29 mouse cellular contexts compared by ENCODE assay signal in the genomic region with DNA sequence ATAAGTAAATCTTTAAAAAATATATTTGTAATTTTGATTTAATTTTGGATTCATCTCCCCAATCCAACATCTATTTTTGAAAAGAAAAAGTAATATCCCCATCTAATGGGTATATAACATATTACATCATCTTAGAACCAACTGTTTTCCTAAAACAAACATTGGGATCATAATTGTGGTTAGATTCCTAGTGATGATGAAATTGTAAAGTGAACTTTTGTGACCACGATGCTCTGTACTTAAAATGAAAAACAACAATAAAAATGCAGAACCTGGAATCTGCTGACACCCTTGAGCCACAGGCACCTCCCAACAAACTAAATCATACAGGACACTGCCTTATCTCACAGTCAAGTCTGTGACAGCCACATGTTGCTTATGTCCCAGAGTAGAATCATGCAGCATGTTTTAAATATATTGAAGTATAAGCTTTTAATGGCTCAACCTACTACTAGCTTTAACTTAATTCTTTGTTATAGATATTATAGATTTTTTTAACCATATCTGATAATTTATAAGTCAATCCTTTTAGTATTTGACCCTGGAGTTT. TPM values are rescaled to one million over a fixed set of nuclear protein-coding genes. Genes with fewer than 3 reads are reported as not detected.
"Had no signal": no experiment of that assay in that cellular context is flagged by ENCODE, and none has a peak within 500 bp of the region (broad histone marks: within the 10 kb centered on the region; RNA-seq: fewer than 3 reads in every experiment).

No protein-coding gene starts in this region.

- H3K36me3 ChIP-seq: heart, embryonic 15.5 days; hindbrain, embryonic 13.5 days; hindbrain, embryonic 15.5 days; kidney, embryonic 15.5 days; limb, embryonic 13.5 days; limb, embryonic 15.5 days; liver, embryonic 12.5 days had no signal

- H3K4me3 ChIP-seq: gastrocnemius, adult 2 months; heart, adult 2 months; heart, embryonic 13.5 days; heart, embryonic 15.5 days; hindbrain, embryonic 13.5 days; hindbrain, embryonic 15.5 days; kidney, embryonic 15.5 days; limb, embryonic 13.5 days; limb, embryonic 15.5 days; liver, embryonic 12.5 days had no signal

- DNase-seq: gastrocnemius, adult 2 months; gastrocnemius, postnatal 10 days; gastrocnemius, postnatal 36 days; heart, adult 2 months; heart, postnatal 14 days; heart, postnatal 36 days; kidney, adult 11 months; kidney, adult 2 months; kidney, adult 9 months; kidney, postnatal 14 days; kidney, postnatal 36 days; layer of hippocampus, adult 9-11 months; layer of hippocampus, postnatal 36 days; left cerebral cortex, postnatal 4 days had no signal

- H3K27me3 ChIP-seq: heart, embryonic 13.5 days; heart, embryonic 15.5 days; hindbrain, embryonic 13.5 days; hindbrain, embryonic 15.5 days; kidney, embryonic 15.5 days; limb, embryonic 13.5 days; limb, embryonic 15.5 days had no signal

- H3K4me2 ChIP-seq: heart, embryonic 11.5 days; heart, embryonic 13.5 days; heart, embryonic 15.5 days; hindbrain, embryonic 13.5 days; hindbrain, embryonic 15.5 days; kidney, embryonic 15.5 days; limb, embryonic 13.5 days; limb, embryonic 15.5 days; liver, embryonic 12.5 days had no signal

RNA-seq across cellular contexts. Expression of a gene that starts 46.4 kb away (rescaled TPM):
- total RNA-seq: gastrocnemius, postnatal 36 days; left cerebral cortex, adult 18-20 months; left cerebral cortex, adult 8-10 months; left cerebral cortex, postnatal 10 days; left cerebral cortex, postnatal 25 days had no signal
- polyA plus RNA-seq: heart, embryonic 11.5 days; heart, embryonic 13.5 days; hindbrain, embryonic 11.5 days; hindbrain, embryonic 13.5 days; hindbrain, embryonic 15.5 days; limb, embryonic 11.5 days; liver, embryonic 12.5 days had no signal
